Mouse (Mus musculus): Measurements from ENCODE around the gene Prlr.

GRCm38 (mm10) chr15:10330626-10331025 is 153.6 kb downstream of the Prlr start:
- TF ChIP-seq CTCF (IDR thresholded peaks at IDR 0.05; ENCODE audit: borderline replicate concordance, insufficient read depth, low read length) (no peak), POLR2A (IDR thresholded peaks at IDR 0.05; ENCODE audit: low read depth, low read length) (no peak)
